Mouse (Mus musculus) mature B cell (primary cell): Measurements from ENCODE around the gene Poc5.

Source experiments
- in situ Hi-C: fragments of 300-500 bp; cut with MboI; formaldehyde crosslinking; loops from 2 replicates; pipeline ENCODE4 v1.14.3; 2019

Gene Poc5

GRCm38 (mm10) chr13:96388042-96388888 is at the start of gene Poc5:
Gene Poc5, plus strand, starts transcription at chr13:96388294.
- in situ Hi-C loops: no loop called here

GRCm38 (mm10) chr13:96341461-96341860 is 46.6 kb upstream of the Poc5 start:
- in situ Hi-C loops: no loop called here

- in situ Hi-C loops: no loop called here
Measured at GRCm38 (mm10) chr13:96344778-96345177, 43.3 kb upstream of the Poc5 start.

GRCm38 (mm10) chr13:96346581-96346980 is 41.5 kb upstream of the Poc5 start:
- in situ Hi-C loops: no loop called here

GRCm38 (mm10) chr13:96350207-96350606 is 37.9 kb upstream of the Poc5 start:
- in situ Hi-C loops: no loop called here

GRCm38 (mm10) chr13:96351264-96351663 is 36.8 kb upstream of the Poc5 start:
- in situ Hi-C loops: no loop called here

GRCm38 (mm10) chr13:96375519-96375918 is 12.6 kb upstream of the Poc5 start:
- in situ Hi-C loops: no loop called here

- in situ Hi-C loops: no loop called here
Measured at GRCm38 (mm10) chr13:96376871-96377270, 11.2 kb upstream of the Poc5 start.

GRCm38 (mm10) chr13:96377883-96378282 is 10.2 kb upstream of the Poc5 start:
- in situ Hi-C loops: no loop called here

- in situ Hi-C loops: no loop called here
Measured at GRCm38 (mm10) chr13:96389301-96389700, 1.2 kb downstream of the Poc5 start.

- in situ Hi-C loops: no loop called here
Measured at GRCm38 (mm10) chr13:96401251-96401650, 13.2 kb downstream of the Poc5 start.

- in situ Hi-C loops: no loop called here
Measured at GRCm38 (mm10) chr13:96405518-96405917, 17.4 kb downstream of the Poc5 start.

- in situ Hi-C loops: no loop called here
Measured at GRCm38 (mm10) chr13:96407040-96407439, 18.9 kb downstream of the Poc5 start.

GRCm38 (mm10) chr13:96408786-96409185 is 20.7 kb downstream of the Poc5 start:
- in situ Hi-C loops: no loop called here

GRCm38 (mm10) chr13:96414384-96414783 is 26.3 kb downstream of the Poc5 start:
- in situ Hi-C loops: no loop called here

- in situ Hi-C loops: no loop called here
Measured at GRCm38 (mm10) chr13:96416380-96416779, 28.3 kb downstream of the Poc5 start.

- in situ Hi-C loops: no loop called here
Measured at GRCm38 (mm10) chr13:96417261-96417813, 29.2 kb downstream of the Poc5 start.

- in situ Hi-C loops: no loop called here
Measured at GRCm38 (mm10) chr13:96418487-96418886, 30.4 kb downstream of the Poc5 start.

- in situ Hi-C loops: no loop called here
Measured at GRCm38 (mm10) chr13:96421230-96421629, 33.1 kb downstream of the Poc5 start.

GRCm38 (mm10) chr13:96424496-96425274 is 36.6 kb downstream of the Poc5 start:
- in situ Hi-C loops: no loop called here

- in situ Hi-C loops: no loop called here
Measured at GRCm38 (mm10) chr13:96426044-96426443, 38.0 kb downstream of the Poc5 start.

GRCm38 (mm10) chr13:96428531-96428930 is 40.4 kb downstream of the Poc5 start:
- in situ Hi-C loops: no loop called here
